Mouse (Mus musculus): ENCODE results near the gene Tmem256. TPM values are rescaled to one million over a fixed set of nuclear protein-coding genes. Genes with fewer than 3 reads are reported as not detected.

Tmem256 gene
- total and polyA plus RNA-seq, 3 experiments = 202 to 513 (median 434) TPM

- H3K9me3 ChIP-seq (replicated peaks) = no peaks in the 10 kb centered on the region
- H3K36me3 ChIP-seq (replicated peaks) = peaks cover 11% of the 10 kb centered on the region
- DNase-seq (ENCODE audit: low spot score) (no peak), ATAC-seq (ENCODE audit: extremely low read depth, insufficient number of reproducible peaks, low FRiP score, poor library complexity, severe bottlenecking) (no peak)
- peaks cover 63% of the 10 kb centered on the region for H3K4me1 ChIP-seq (ENCODE audit: insufficient read depth, low read depth, low read length)
- H3K4me3 ChIP-seq (ENCODE audit: low read depth, low read length) = no peak overlapping the region
- peaks cover 72% of the 10 kb centered on the region for H3K27me3 ChIP-seq (ENCODE audit: insufficient read depth, low read length)
- no peak for TF ChIP-seq CTCF (IDR thresholded peaks at IDR 0.05; ENCODE audit: low read depth, low read length)
- no peak for TF ChIP-seq GATA2 (IDR thresholded peaks at IDR 0.05; ENCODE audit: borderline replicate concordance, low read depth, low read length)
- no peak for TF ChIP-seq POLR2AphosphoS5 (IDR thresholded peaks at IDR 0.05; ENCODE audit: insufficient replicate concordance, low read depth, low read length)
- TF ChIP-seq TAL1 (conservative IDR thresholded peaks at IDR 0.05; ENCODE audit: low read depth, low read length) = no peak
- no peak for TF ChIP-seq GATA1 (IDR thresholded peaks at IDR 0.05; ENCODE audit: borderline replicate concordance, low read length)
Observed at GRCm38 (mm10) chr11:69797924-69798323, 40.4 kb upstream of the Tmem256 start.

- ATAC-seq (ENCODE audit: extremely low read depth, insufficient number of reproducible peaks, low FRiP score, poor library complexity, severe bottlenecking) = no peak
- H3K4me1 ChIP-seq (ENCODE audit: insufficient read depth, low read depth, low read length) = peaks cover 70% of the 10 kb centered on the region
- H3K9me3 ChIP-seq (replicated peaks) = no peaks in the 10 kb centered on the region
- peak; percentile 24 for DNase-seq (ENCODE audit: low spot score)
- TF ChIP-seq GATA1 (IDR thresholded peaks at IDR 0.05; ENCODE audit: borderline replicate concordance, low read length) (no peak), POLR2AphosphoS5 (IDR thresholded peaks at IDR 0.05; ENCODE audit: insufficient replicate concordance, low read depth, low read length) (no peak), TAL1 (conservative IDR thresholded peaks at IDR 0.05; ENCODE audit: low read depth, low read length) (no peak), GATA2 (IDR thresholded peaks at IDR 0.05; ENCODE audit: borderline replicate concordance, low read depth, low read length) (no peak), CTCF (IDR thresholded peaks at IDR 0.05; ENCODE audit: low read depth, low read length) (no peak)
- peaks cover 77% of the 10 kb centered on the region for H3K27me3 ChIP-seq (ENCODE audit: insufficient read depth, low read length)
- peaks cover 11% of the 10 kb centered on the region for H3K36me3 ChIP-seq (replicated peaks)
- H3K4me3 ChIP-seq (ENCODE audit: low read depth, low read length) = peak overlapping the region; percentile 68; the same call in 1 of the 2 replicates
Observed at GRCm38 (mm10) chr11:69799394-69800137, 38.7 kb upstream of the Tmem256 start.

GRCm38 (mm10) chr11:69800138-69800391 is 38.2 kb upstream of the Tmem256 start:
- DNase-seq (ENCODE audit: low spot score) (peak; percentile 34), ATAC-seq (ENCODE audit: extremely low read depth, insufficient number of reproducible peaks, low FRiP score, poor library complexity, severe bottlenecking) (no peak)
- H3K4me1 ChIP-seq (ENCODE audit: insufficient read depth, low read depth, low read length) = peaks cover 66% of the 10 kb centered on the region
- peaks cover 82% of the 10 kb centered on the region for H3K27me3 ChIP-seq (ENCODE audit: insufficient read depth, low read length)
- TF ChIP-seq CTCF (IDR thresholded peaks at IDR 0.05; ENCODE audit: low read depth, low read length) (no peak), GATA1 (IDR thresholded peaks at IDR 0.05; ENCODE audit: borderline replicate concordance, low read length) (no peak), TAL1 (conservative IDR thresholded peaks at IDR 0.05; ENCODE audit: low read depth, low read length) (no peak), GATA2 (IDR thresholded peaks at IDR 0.05; ENCODE audit: borderline replicate concordance, low read depth, low read length) (no peak), POLR2AphosphoS5 (IDR thresholded peaks at IDR 0.05; ENCODE audit: insufficient replicate concordance, low read depth, low read length) (no peak)
- H3K9me3 ChIP-seq (replicated peaks) = no peaks in the 10 kb centered on the region
- H3K36me3 ChIP-seq (replicated peaks) = peaks cover 11% of the 10 kb centered on the region
- H3K4me3 ChIP-seq (ENCODE audit: low read depth, low read length) = peak overlapping the region; percentile 68; the same call in 1 of the 2 replicates

GRCm38 (mm10) chr11:69800392-69801197 is 37.7 kb upstream of the Tmem256 start:
- Histone ChIP-seq H3K4me3 (ENCODE audit: low read depth, low read length) (peak overlapping the region; percentile 68), H3K36me3 (replicated peaks) (peaks cover 11% of the 10 kb centered on the region), H3K9me3 (replicated peaks) (no peaks in the 10 kb centered on the region), H3K27me3 (ENCODE audit: insufficient read depth, low read length) (peaks cover 87% of the 10 kb centered on the region), H3K4me1 (ENCODE audit: insufficient read depth, low read depth, low read length) (peaks cover 61% of the 10 kb centered on the region)
- TF ChIP-seq POLR2AphosphoS5 (IDR thresholded peaks at IDR 0.05; ENCODE audit: insufficient replicate concordance, low read depth, low read length) (no peak), GATA1 (IDR thresholded peaks at IDR 0.05; ENCODE audit: borderline replicate concordance, low read length) (no peak), CTCF (IDR thresholded peaks at IDR 0.05; ENCODE audit: low read depth, low read length) (no peak), GATA2 (IDR thresholded peaks at IDR 0.05; ENCODE audit: borderline replicate concordance, low read depth, low read length) (no peak)
- DNase-seq (ENCODE audit: low spot score) (peak; percentile 47), ATAC-seq (ENCODE audit: extremely low read depth, insufficient number of reproducible peaks, low FRiP score, poor library complexity, severe bottlenecking) (no peak)

- H3K36me3 ChIP-seq (replicated peaks) = peaks cover 11% of the 10 kb centered on the region
- ATAC-seq (ENCODE audit: extremely low read depth, insufficient number of reproducible peaks, low FRiP score, poor library complexity, severe bottlenecking) = no peak
- peaks cover 87% of the 10 kb centered on the region for H3K27me3 ChIP-seq (ENCODE audit: insufficient read depth, low read length)
- H3K9me3 ChIP-seq (replicated peaks) = no peaks in the 10 kb centered on the region
- peak within 1 kb of the TSS; percentile 70 for H3K4me3 ChIP-seq (ENCODE audit: low read depth, low read length)
- H3K4me1 ChIP-seq (ENCODE audit: insufficient read depth, low read depth, low read length) = peaks cover 55% of the 10 kb centered on the region
- TF ChIP-seq GATA1 (IDR thresholded peaks at IDR 0.05; ENCODE audit: borderline replicate concordance, low read length) (no peak), POLR2AphosphoS5 (IDR thresholded peaks at IDR 0.05; ENCODE audit: insufficient replicate concordance, low read depth, low read length) (no peak), CTCF (IDR thresholded peaks at IDR 0.05; ENCODE audit: low read depth, low read length) (no peak), GATA2 (IDR thresholded peaks at IDR 0.05; ENCODE audit: borderline replicate concordance, low read depth, low read length) (no peak), TAL1 (conservative IDR thresholded peaks at IDR 0.05; ENCODE audit: low read depth, low read length) (no peak)
- no peak for DNase-seq (ENCODE audit: low spot score)
Observed at GRCm38 (mm10) chr11:69801379-69801977, 36.8 kb upstream of the Tmem256 start, which contains the start of gene Fgf11. Fgf11 (minus strand) TSS chr11:69801857.
